Mouse (Mus musculus): ENCODE results near the gene Tmem56. TPM values are rescaled to one million over a fixed set of nuclear protein-coding genes. Genes with fewer than 3 reads are reported as not detected.

Gene Tmem56
- total and polyA plus RNA-seq, 3 experiments, result 0.68 to 2.9 (median 0.99) TPM

DNA sequence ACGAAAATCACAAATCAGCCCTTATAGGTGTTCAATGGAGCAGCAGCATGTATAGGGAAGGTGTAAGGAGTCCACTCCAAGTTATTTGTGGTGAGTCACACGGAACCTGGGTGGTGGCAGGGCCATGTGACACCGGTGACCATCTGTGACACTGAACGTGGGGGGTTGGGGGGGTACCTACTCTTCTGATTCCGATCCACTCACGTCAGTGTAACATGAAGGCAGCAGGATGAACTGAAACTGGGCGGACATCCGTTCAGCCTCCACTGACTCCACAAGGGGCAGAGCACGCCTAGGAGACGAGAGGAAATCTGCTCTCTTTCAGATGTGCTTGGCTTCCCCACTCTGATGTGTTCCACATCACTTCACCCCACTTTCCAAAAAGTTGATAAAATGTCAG is 123.3 kb downstream of the Tmem56 start:
- H3K4me3 ChIP-seq, result no peak overlapping the region
- no peak overlapping the region for H3K27ac ChIP-seq
- WGBS, result 55% methylated on average over 10 of the region's 10 CpGs
- intact Hi-C loops (cut with DNase I), result no loop called here
- no peak overlapping the region for H3K9ac ChIP-seq (ENCODE audit: low read depth, low read length)
- H3K79me2 ChIP-seq (replicated peaks; ENCODE audit: control insufficient read depth, insufficient read depth, low read length), result no peaks in the 10 kb centered on the region
- H3K36me3 ChIP-seq (ENCODE audit: control insufficient read depth, insufficient read depth, low read length), result no peaks in the 10 kb centered on the region
- H3K27me3 ChIP-seq (ENCODE audit: control insufficient read depth, insufficient read depth, low read length), result no peaks in the 10 kb centered on the region
- H3K4me1 ChIP-seq (ENCODE audit: control insufficient read depth, insufficient read depth, low read length), result peaks cover 1% of the 10 kb centered on the region; the same call in 1 of the 2 replicates
- no peak for TF ChIP-seq POLR2A (IDR thresholded peaks at IDR 0.05; ENCODE audit: insufficient read depth, low read depth, low read length)
- TF ChIP-seq CTCF (IDR thresholded peaks at IDR 0.05), result no peak
- no peak for TF ChIP-seq EP300 (IDR thresholded peaks at IDR 0.05; ENCODE audit: insufficient read depth, low read depth, low read length)
- DNase-seq, result no peak

GRCm38 (mm10) chr3:121158901-121159351 is 124.0 kb downstream of the Tmem56 start:
- Histone ChIP-seq H3K79me2 (replicated peaks; ENCODE audit: control insufficient read depth, insufficient read depth, low read length) (no peaks in the 10 kb centered on the region), H3K27ac (no peak overlapping the region), H3K36me3 (ENCODE audit: control insufficient read depth, insufficient read depth, low read length) (no peaks in the 10 kb centered on the region), H3K27me3 (ENCODE audit: control insufficient read depth, insufficient read depth, low read length) (no peaks in the 10 kb centered on the region), H3K4me3 (no peak overlapping the region), H3K9ac (ENCODE audit: low read depth, low read length) (no peak overlapping the region), H3K4me1 (ENCODE audit: control insufficient read depth, insufficient read depth, low read length) (peaks cover 1% of the 10 kb centered on the region; the same call in 1 of the 2 replicates)
- no peak for TF ChIP-seq EP300 (IDR thresholded peaks at IDR 0.05; ENCODE audit: insufficient read depth, low read depth, low read length)
- TF ChIP-seq POLR2A (IDR thresholded peaks at IDR 0.05; ENCODE audit: insufficient read depth, low read depth, low read length), result no peak
- no peak for TF ChIP-seq CTCF (IDR thresholded peaks at IDR 0.05)
- intact Hi-C loops (cut with DNase I), result no loop called here
- no peak for DNase-seq
- 93% methylated on average over 16 of the region's 16 CpGs for WGBS

DNA sequence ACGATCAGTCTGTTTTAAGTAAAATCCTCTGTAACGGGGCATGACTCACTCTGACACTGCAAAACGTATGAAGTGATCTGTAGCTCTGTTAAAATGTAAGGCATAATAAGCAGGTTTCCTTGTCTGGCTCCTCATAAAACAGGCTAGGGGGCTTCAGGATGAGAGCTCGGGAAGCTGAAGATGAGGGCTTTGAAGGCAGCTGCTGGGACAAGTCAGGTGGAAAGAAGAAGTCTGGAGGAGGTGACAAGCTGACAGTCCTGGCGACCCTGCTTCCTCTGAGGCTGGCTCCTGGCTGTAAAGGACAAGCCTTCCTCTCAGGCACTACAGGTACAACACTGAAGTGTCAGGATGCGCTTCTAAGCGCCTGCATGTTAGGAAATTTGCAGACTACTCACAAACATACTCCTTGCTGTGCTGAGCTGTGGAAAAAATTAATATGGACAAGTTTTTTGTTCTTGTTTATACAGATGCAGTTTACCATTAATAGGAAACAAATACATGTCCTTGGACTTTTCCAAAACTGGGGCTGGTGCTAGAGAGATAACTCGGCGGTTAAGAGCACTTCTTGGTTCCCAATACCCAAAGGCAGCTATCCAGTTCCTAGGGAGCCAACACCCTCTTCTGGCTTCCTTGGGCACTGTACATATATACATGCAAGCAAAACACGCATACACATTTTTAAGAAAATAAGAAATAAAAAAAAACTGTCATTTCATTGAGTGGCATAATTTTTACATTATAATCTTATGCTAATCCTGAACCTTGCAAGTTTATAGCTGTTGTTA is 125.2 kb downstream of the Tmem56 start:
- H3K79me2 ChIP-seq (replicated peaks; ENCODE audit: control insufficient read depth, insufficient read depth, low read length), result no peaks in the 10 kb centered on the region
- DNase-seq, result no peak
- no peak overlapping the region for H3K27ac ChIP-seq
- no peaks in the 10 kb centered on the region for H3K36me3 ChIP-seq (ENCODE audit: control insufficient read depth, insufficient read depth, low read length)
- H3K4me1 ChIP-seq (ENCODE audit: control insufficient read depth, insufficient read depth, low read length), result peaks cover 1% of the 10 kb centered on the region; the same call in 1 of the 2 replicates
- TF ChIP-seq CTCF (IDR thresholded peaks at IDR 0.05) (no peak), EP300 (IDR thresholded peaks at IDR 0.05; ENCODE audit: insufficient read depth, low read depth, low read length) (no peak), POLR2A (IDR thresholded peaks at IDR 0.05; ENCODE audit: insufficient read depth, low read depth, low read length) (no peak)
- H3K9ac ChIP-seq (ENCODE audit: low read depth, low read length), result no peak overlapping the region
- WGBS, result 83% methylated on average over 10 of the region's 10 CpGs
- intact Hi-C loops (cut with DNase I), result no loop called here
- H3K27me3 ChIP-seq (ENCODE audit: control insufficient read depth, insufficient read depth, low read length), result no peaks in the 10 kb centered on the region
- H3K4me3 ChIP-seq, result no peak overlapping the region

GRCm38 (mm10) chr3:121156451-121157186 is 126.3 kb downstream of the Tmem56 start:
- WGBS, result 85% methylated on average over 11 of the region's 11 CpGs
- Histone ChIP-seq H3K9ac (ENCODE audit: low read depth, low read length) (no peak overlapping the region), H3K27me3 (ENCODE audit: control insufficient read depth, insufficient read depth, low read length) (no peaks in the 10 kb centered on the region), H3K4me3 (no peak overlapping the region), H3K27ac (no peak overlapping the region), H3K79me2 (replicated peaks; ENCODE audit: control insufficient read depth, insufficient read depth, low read length) (no peaks in the 10 kb centered on the region), H3K36me3 (ENCODE audit: control insufficient read depth, insufficient read depth, low read length) (no peaks in the 10 kb centered on the region), H3K4me1 (ENCODE audit: control insufficient read depth, insufficient read depth, low read length) (peaks cover under 1% of the 10 kb centered on the region; the same call in 1 of the 2 replicates)
- DNase-seq, result no peak
- TF ChIP-seq POLR2A (IDR thresholded peaks at IDR 0.05; ENCODE audit: insufficient read depth, low read depth, low read length) (no peak), CTCF (IDR thresholded peaks at IDR 0.05) (no peak), EP300 (IDR thresholded peaks at IDR 0.05; ENCODE audit: insufficient read depth, low read depth, low read length) (no peak)
- intact Hi-C loops (cut with DNase I), result no loop called here

GRCm38 (mm10) chr3:121156043-121156442 is 126.9 kb downstream of the Tmem56 start:
- WGBS, result 57% methylated on average over 7 of the region's 7 CpGs
- no peak for TF ChIP-seq EP300 (IDR thresholded peaks at IDR 0.05; ENCODE audit: insufficient read depth, low read depth, low read length)
- no peak for TF ChIP-seq POLR2A (IDR thresholded peaks at IDR 0.05; ENCODE audit: insufficient read depth, low read depth, low read length)
- no peak for TF ChIP-seq CTCF (IDR thresholded peaks at IDR 0.05)

More at GRCm38 (mm10) chr3:121156043-121156442, 126.9 kb downstream of the Tmem56 start:
- no peaks in the 10 kb centered on the region for H3K36me3 ChIP-seq (ENCODE audit: control insufficient read depth, insufficient read depth, low read length)
- no peaks in the 10 kb centered on the region for H3K4me1 ChIP-seq (ENCODE audit: control insufficient read depth, insufficient read depth, low read length)
- intact Hi-C loops (cut with DNase I), result no loop called here
- H3K27ac ChIP-seq, result no peak overlapping the region
- DNase-seq, result no peak
- H3K79me2 ChIP-seq (replicated peaks; ENCODE audit: control insufficient read depth, insufficient read depth, low read length), result no peaks in the 10 kb centered on the region
- H3K9ac ChIP-seq (ENCODE audit: low read depth, low read length), result no peak overlapping the region
- no peak overlapping the region for H3K4me3 ChIP-seq
- no peaks in the 10 kb centered on the region for H3K27me3 ChIP-seq (ENCODE audit: control insufficient read depth, insufficient read depth, low read length)

Other genes with a start within 250 kb of the Tmem56 start
- 1 to 10 TPM; 2.1 to 2.2 TPM for gene Rwdd3, start 111.4 kb downstream of the Tmem56 start, total RNA-seq (2021)
- 0.96 and 1.5 TPM in 2 replicates for gene Rwdd3, start 111.4 kb downstream of the Tmem56 start, polyA plus RNA-seq (2012; rRNA removed)
- 10 to 100 TPM in 1 of 2 experiments, 1 to 10 TPM in 1; 9.1 to 10.4 TPM for gene Alg14, start 8.7 kb upstream of the Tmem56 start, total RNA-seq (2021)
- 12.5 and 19.9 TPM in 2 replicates for gene Alg14, start 8.7 kb upstream of the Tmem56 start, polyA plus RNA-seq (2012; rRNA removed)
- gene Cnn3, start 143.4 kb upstream of the Tmem56 start, total RNA-seq (2021), result 10 to 100 TPM; 37.8 to 40.2 TPM
- gene Cnn3, start 143.4 kb upstream of the Tmem56 start, polyA plus RNA-seq (2012; rRNA removed), result 45.4 and 75.7 TPM in 2 replicates
- gene Slc44a3, start 249.3 kb upstream of the Tmem56 start, total RNA-seq (2021), result not detected
- gene Slc44a3, start 249.3 kb upstream of the Tmem56 start, polyA plus RNA-seq (2012; rRNA removed), result 0.38 and 1.1 TPM in 2 replicates